Mouse (Mus musculus) spleen, postnatal 4 days (tissue): ENCODE measurements around the gene Adgrb3.
"Not testable (repeated sequence)": the region's sequence is repeated elsewhere in the genome, so short reads cannot be mapped to it uniquely, and the experiment has no call there.

Source experiments
- DNase-seq, 2 experiments: peaks; one replicate each; pipeline ENCODE4 v3.0.0; 2022; ENCODE audit warnings: low spot score in 2 of 2

Adgrb3 gene

DNA sequence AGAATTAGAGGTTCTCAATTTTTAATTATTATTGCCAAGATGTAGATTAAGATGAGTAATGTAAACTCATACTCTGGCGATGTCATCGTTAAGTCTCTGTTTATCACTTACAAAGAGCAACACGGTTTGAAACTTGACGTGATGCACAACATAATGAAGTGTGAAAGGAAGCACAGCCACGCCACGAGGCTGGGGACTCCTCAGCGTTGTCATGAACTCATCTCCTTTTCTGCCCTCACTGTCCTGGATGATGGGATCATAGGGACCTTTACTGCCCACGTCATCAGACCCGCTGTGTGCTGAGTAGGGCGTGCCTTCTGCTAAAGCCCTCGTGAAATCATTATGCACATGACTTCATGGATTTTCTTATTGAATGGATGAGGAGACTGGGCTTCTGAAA lies 714.0 kb downstream of the Adgrb3 start:
- DNase-seq = no peak

DNA sequence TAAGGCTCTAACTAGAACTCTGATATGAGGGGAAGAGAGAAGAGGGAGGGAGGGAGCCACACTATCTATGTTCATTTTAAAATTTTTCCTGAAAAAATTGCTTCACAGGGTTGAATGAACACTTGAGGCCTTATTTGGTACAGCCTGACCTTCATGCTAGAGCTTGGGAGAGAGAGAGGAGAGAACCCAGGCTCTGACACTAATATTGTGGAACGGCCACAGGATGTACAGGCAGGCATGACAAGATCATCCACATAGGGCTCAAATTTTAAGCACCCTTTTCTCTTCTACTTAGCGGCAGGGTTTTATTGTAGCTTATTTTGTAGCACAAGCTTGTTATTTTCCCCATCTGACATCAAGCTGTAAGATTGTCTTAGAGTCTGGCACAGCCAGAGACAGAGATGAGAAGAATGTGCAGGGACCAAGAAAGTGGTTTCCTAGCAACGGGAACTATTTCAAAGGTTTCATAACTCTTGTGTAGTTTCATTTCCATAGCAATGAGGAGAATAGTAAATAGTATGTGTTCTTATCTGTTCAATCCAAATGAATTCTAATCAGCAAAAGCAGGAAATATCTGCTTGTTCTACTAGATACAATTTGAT lies 721.9 kb downstream of the Adgrb3 start:
- DNase-seq = no peak

DNA sequence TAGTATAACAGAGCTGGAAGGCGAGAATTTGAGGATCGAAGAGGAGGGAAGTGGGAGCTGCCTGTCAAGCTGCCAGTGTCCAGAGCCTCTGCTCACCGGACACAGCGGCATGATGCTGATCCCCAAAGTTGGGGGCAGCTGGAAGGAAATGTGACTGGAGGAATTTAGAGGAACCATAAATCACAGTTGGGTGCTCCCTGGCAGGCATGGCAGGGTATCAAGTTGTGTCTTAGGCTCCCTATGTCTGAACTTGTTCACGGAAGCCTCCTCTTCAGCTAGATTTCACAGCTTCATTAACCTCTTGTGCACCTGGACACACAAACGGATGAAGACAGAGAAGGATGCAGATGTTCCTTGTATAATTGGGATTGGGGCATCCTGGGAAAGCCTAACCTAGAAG lies 722.8 kb downstream of the Adgrb3 start:
- DNase-seq = no peak

DNA sequence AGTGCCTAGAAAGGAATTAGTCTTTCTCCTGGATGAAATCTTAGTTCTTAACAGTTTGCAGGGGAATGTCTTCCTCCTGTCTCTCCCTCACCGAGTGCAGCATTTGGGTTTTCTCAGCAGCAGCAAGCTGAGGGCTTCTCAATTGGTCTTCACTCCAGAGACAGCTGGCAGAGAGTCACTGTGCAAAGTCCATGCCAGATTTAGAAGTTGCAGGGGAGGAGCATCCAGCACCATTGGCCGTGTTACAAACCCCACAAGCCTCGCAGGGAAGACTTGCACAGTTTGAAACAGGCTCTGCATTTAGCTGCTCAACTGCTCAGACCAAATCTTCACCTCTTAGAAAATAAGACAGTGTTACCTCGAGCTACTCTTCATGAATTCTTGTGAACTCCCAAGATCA lies 724.1 kb downstream of the Adgrb3 start:
- no peak for DNase-seq

DNA sequence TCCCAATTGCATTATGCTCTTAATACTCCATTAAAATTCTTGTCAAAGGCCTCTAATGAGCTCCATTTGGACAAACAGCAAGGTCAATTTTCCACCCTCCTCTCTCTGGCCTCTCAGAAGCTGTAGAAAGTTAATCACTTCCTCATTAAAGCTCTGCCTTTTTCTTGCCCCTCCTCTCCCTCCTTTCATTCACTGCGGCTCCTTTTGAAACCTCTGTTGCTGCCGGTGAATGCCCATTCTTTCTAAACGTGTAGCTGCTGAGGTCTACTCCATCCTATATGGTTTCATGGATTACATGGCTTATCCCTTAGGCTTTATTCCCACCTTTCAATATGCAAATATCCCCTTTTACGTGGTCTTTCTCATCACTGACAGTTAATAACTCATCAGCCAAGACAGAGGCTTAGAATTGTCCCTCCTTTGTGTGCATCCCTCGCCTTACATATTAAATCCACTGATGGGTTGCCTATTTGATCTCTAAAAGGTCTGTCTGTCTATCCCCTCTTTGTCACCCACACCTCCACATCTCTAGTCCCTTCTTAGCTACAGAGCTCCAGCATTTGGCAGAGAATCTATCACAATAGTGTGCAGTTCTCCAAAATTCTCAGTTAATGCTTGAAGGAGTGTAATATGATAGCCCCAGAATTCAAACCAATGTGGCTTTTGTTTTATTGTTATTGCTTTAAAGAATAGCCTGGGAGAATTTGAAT lies 741.3 kb downstream of the Adgrb3 start:
- DNase-seq = no peak

DNA sequence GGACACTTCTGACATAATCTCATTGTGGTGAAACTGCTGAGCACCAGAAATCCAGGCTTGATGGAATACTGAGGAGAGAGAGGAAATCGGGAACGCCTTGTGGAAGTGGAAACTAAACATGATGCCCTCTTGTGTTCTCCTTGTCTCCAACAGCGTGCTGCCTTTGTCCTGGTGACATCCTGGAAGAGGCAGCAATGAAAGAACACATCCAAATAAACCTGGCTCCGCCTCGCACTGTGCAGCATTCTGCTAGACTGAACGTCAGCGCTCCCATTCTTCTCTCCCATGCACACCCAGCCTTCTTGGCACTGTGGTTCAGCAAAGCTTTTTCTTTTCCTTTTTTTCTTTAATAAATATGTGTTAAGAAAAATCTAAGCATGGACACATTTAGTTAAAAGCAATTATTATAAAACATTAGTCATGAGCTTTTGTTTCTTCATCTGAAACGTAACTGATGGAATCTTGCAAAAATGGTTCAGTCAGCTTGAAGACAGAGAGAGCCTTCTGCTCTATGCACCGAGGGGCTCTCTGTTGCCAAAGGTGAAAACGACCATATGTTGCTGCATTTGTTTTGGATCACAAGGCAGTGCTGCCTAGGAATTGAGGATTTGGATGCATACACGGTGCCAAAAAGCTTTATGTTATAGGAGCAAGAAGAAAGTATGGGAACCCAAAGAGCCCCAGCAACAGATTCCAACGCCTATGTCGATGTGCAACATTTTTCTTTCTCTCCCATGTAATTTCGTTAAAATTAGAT lies 743.7 kb downstream of the Adgrb3 start:
- DNase-seq = no peak

DNA sequence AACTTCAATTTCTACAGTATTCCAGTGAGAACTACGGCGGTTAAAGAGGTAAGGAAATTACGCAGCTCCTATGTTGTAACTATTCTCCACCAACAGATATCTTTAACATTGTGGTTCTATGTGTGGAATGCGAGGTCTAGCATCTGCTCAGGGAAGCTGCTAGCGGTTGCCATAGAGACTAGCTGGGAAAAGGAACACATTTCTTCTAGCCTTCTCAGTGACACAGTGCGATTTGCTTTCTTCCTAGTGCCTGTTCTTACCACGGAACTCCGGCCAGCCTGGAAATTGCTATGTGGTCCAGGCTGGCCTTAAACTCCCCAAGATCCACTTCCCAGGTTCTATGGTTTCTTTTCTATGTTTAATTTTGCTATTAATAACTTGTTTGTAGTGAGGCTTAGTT lies 747.1 kb downstream of the Adgrb3 start:
- DNase-seq = no peak

DNA sequence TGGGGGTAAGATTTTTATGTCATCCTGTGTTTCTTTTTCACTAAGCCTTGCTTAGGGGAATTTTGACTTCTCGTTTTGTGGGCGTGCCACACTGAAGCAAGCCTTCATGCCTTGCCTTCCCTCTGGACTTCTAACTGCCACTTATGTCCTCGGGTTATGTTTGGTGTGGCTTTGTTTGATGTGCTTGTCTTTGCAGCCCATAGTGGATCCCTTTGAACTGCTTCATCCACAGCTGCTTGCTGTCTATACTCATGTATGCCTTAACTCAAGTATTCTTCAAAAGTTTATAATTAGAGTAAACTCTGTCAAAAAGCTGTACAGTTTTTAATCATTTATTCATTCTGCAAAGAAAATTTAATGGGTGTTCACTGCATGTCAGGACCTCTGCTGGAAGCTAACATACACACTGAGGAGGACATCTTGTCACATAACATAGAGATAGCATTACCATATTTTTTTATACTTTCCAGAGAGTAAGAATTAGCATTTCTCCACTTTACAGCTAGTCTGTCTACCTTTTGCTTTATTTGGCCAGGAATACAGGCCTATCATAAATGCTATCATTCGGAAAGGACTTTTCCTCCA lies 748.1 kb downstream of the Adgrb3 start:
- no peak for DNase-seq

DNA sequence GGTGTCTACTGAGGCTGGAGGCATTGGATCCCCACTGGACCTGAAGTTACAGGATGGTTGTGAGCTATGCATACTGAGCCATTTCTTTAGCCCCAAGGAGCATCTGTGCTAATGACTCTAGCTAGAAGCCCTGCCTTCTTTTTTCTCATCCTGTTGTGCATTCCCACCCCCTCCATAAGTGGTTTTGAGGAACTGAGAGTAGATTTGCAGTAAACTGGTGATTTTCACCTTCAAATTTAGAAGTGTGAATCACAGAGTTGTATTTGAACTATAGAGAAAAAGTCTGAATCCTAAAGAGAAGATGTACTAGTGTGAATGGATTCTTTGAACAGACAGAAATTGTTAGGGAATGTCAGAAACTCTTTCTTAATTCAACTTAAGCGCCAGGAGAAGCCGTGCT lies 750.1 kb downstream of the Adgrb3 start:
- DNase-seq = no peak

DNA sequence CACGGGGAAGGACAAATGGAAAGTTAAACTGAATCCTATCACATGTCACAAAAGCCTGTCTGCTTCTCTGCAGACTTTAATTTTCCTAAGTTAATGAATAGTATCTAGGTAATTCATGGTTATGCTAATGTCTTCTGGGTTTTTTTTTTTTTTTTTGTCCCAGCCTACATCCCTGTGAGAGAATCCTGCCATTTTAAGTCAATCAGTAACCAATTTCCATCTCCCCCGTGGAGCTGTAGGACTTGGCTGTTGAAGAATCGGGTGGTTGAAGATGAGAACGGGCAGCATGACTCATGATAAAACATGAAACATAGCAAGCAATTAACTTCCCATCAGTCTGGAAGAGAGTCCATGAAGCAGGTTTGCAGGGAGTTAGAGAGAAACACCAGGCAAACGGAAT lies 753.6 kb downstream of the Adgrb3 start:
- DNase-seq = no peak

DNA sequence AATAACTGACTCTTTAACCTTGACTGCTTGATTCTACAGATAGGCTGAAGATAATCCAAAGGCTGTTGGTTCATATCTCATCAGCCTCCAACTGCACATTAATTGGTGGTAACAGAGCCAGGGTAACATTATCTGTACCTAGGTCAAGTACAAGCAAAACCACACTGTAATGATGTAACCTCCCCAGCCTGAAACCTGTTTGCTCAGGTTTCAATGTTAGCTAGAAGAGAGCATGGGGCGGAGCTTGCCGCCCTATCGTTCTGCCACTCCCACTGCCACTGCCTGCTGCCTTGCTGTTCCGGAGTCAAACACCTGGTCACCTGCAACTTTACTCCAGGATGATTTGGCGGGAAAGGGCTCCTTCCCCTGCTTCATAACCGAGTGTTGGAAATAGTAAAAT lies 765.5 kb downstream of the Adgrb3 start:
- no peak for DNase-seq

DNA sequence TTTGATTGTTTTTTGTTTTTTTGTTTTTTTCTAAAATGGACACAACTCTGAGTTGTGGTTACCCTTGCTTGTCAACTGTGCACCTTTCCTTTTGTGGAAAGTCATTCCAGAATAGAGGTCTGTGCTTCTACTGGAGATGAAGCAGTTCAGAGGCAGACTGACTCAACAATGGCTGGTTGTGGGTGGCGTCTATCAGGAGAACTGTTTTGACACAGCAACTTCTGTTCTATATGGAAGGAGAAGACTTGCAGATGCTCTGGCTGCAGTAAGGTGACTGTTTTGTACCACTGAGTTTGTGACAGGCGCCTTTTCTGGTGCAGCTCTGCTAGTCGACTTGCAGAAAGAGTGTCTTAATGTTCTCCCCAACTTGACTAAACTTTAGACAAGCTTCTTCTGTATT lies 768.6 kb downstream of the Adgrb3 start:
- no peak for DNase-seq

DNA sequence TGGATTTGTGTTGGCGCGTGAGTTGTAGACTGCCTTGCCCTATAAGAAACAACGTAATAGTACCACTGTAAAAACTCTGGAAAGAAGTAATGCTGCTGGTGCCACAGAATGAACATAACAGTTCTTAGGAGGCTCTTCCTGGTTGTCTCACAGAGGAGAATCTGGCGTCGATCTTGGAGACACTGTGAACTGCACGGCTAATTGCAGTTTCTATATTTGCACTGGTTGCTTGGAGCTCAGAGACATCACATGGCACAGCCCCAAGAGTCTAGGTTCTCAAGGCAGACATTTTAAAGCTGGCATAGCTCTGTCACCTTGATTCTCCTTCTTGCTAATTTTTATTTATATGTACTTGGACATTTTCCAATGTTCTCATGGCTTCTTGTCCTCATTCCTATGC lies 769.3 kb downstream of the Adgrb3 start:
- no peak for DNase-seq

DNA sequence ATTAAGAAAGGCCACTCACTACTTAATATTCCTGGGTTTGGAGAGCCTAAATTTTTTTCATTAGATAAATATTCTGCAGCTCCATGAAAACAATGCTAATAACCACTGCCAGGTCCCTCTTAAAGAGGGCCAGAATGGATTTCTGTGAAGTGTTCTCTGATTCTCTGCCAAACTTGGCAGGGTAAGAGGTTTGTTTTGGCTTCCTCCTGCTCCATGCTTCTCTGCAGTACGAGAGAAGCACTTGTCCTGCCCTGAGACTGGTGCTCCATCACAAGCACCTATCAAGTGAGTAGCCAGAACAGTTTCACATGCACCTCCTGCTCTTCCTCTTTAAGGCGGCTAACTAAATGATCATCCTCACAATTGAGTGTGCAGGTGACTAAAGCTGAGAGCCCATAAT lies 771.9 kb downstream of the Adgrb3 start:
- no peak for DNase-seq

DNA sequence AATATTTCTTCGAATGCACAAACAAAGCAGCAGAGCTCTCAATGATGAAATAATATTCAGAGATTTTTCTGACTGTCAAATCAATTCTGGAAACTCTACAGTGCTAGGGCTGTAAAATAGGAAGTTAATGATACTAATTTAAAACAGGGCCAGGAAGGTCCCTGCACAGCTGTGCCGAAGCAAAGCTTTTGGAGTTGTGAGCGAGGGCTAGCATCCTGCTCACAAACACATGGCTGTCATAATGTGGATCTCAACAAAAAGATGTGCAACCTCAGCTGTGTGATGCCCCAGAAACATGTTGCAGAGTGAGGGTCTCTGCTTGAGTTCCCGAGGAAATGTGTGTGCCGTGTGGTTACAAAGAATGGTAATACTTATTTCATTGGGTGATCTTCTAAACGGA lies 772.3 kb downstream of the Adgrb3 start:
- DNase-seq = no peak

DNA sequence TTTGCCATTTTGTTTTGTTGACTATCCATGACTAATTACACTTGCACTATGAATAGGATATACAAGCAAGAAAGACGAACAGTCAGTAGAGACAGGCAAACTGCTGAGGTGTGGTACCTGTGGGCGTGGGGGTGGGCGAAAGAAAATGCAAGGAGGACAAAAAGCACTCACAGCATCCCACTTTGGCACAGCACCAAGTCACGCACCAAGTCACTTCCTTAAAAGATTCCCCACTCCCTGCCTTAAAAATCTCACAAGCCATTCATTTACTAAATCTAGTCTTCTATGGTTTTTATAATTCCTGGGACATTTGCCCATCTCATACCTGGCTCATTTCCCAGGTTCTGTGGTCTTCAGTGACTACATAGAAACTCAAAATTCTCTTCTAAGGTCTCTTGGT lies 787.4 kb downstream of the Adgrb3 start:
- DNase-seq = no peak

DNA sequence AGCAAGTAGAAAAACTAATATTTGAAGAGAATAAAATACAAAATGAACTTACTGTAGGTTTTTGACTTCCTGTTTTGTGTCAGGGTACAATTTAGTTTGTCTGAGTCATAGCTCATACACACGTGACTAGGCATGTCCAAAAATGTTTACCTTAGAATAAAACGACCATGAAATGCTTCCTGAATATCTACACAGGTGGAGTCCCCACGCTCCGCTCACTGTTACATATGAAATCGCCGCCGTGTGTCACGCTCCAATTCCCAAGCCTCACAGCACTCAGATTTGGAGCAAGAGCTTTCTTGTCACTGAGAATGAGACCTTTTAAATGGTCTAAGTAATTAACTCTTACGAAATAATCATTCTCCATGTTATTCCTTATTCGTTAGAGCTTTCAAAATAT lies 795.3 kb downstream of the Adgrb3 start:
- DNase-seq = no peak

DNA sequence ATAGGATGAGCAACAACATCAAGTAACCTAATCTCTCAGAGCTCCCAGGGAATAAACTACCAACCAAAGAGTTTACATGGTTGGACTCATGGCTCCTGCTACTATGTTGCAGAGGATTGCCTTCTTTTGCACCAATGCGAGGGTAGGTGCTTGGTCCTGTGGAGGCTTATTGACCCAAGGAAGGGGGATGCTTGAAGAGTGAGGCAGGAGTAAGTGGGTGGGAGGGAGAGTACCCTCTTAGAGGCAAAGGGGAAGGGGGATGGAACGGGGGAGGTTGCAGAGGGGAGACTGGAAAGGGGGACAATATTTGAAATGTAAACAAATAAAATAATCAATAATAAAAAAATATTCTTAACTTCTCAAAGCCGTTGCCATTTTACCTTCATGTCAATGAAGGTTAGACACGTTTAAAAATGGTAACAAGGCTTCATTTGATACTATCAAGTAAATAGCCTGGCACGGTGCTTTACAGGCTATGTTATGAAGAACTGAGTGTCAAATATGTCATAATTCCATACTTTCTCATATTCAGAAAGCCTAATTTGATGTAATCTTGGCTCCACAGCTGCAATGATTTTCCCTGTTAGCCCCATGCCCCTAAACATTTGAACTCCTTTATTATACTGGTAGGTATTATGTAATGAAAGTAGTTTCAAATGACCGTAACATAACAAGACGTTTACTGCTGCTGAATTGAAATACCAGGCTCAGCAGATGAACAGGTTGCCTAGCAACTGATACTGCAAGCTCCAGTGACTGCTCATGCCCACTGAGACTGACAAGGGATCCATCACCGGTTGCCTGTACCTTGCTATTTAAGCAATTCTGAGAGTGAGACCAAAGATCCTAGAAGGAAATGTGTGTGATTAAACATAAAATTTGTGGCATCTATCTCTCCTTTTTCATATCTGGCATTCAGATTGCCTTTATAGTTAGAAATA lies 796.1 kb downstream of the Adgrb3 start:
- no peak for DNase-seq

DNA sequence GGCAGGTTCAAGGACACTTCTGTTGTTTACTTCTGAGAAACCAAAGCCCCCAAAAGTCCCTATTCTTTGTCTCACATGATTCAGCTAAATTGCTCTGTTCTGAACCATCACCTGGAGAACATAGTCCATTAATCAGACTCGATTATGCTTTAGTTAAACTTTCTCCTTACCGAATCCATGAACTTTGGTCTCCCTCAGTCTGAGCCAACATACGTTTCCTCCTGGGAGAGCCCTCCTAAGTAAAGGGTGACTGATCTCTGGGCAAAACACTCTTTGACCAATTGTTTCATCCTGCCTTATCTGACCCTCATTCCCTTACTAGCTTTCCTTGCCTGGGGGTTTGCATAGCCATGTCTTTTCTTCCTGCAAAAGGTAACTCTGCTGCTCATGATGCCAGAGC lies 806.4 kb downstream of the Adgrb3 start:
- no peak for DNase-seq

DNA sequence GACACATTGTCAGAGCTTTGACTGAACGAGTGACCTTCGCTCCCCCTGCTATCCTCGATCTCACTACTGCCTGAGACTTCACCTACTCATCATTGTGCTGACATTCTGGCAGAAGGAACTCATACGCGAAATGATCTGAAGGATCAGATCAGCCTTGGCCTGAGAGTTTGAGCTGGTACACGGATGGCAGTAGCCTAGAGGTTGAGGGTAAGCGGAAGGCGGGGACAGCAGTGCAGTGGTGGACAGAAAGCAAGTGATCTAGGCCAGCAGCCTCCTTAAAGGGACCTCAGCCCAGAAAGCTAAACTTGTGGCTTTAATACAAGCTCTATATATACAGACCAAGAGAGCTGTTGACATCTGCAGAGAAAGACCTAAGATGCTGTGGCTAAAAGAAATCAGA lies 811.7 kb downstream of the Adgrb3 start:
- not testable (repeated sequence) for DNase-seq
